Comparison of ENCODE assay signal across 22 mouse cellular contexts in the genomic region with DNA sequence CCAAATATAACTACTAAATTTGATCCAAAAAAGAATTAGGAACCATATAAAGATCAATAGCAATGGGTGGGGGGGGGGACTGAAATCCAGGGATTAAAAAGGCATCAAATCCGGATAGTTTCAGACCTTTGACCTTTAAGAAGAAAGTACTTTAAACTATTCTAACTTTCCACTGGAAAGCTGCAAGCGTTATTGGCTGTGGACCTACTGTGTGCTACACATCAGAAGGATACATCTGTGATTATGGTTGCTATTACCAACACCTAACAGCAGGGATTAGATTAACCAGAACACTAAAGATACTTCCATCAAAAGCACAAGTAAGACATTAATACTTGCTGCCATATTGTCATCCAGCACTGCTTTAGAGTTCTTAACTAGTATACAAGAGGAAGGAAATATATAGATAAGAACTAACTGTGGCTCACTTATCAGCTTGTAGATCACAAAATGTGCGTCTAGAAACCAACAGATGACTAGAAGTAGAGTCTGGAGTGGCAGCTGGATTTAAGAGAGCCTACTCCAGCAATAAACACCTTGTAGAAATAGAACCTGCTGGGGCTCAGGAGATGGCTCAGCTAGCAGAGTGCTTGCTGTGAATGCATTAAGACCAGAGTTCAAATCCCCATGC. TPM values are rescaled to one million over a fixed set of nuclear protein-coding genes. Genes with fewer than 3 reads are reported as not detected.
DNase-seq lines count a peak whose midpoint lies in the region; ATAC-seq lines count a peak whose summit lies in the region.
"Had no signal": no experiment of that assay in that cellular context is flagged by ENCODE, and none has a peak within 500 bp of the region (broad histone marks: within the 10 kb centered on the region; RNA-seq: fewer than 3 reads in every experiment).

No protein-coding gene starts in this region.

- DNase-seq in CD4-positive, CD25-positive, alpha-beta regulatory T cell, adult 2 months (ENCODE audit: low read depth, low spot score) = peak; percentile 21
- DNase-seq in thymus, postnatal 0 days (ENCODE audit: low spot score) = peak; percentile 38
- no peak for DNase-seq in thymus, postnatal 14 days
- peak; percentile 24 for DNase-seq in naive thymus-derived CD4-positive, alpha-beta T cell, adult 2 months (ENCODE audit: low read depth)
- DNase-seq: adrenal gland, adult 8-10 months; adrenal gland, postnatal 25 days; B cell, adult 2 months; cerebellum, adult 11-12 months; cerebellum, adult 8-10 months; cerebellum, postnatal 14 days; gastrocnemius, postnatal 10 days; gastrocnemius, postnatal 36 days; heart, postnatal 10 days; heart, postnatal 36 days had no signal

- ATAC-seq in CD4-positive, CD25-positive, alpha-beta regulatory T cell, adult 4 months = no peak
- ATAC-seq in megakaryocyte, adult 5-6 weeks (ENCODE audit: poor library complexity, severe bottlenecking) = no peak
- ATAC-seq: activated CD4-positive, CD25-positive, alpha-beta regulatory T cell, adult 4 months; forebrain, embryonic 13.5 days; forebrain, embryonic 16.5 days; hindbrain, embryonic 16.5 days; intestine, embryonic 15.5 days had no signal

RNA-seq across cellular contexts. Expression of a gene that starts 14.3 kb away (rescaled TPM):
- under 1 TPM; 0.25 to 0.26 TPM for polyA plus RNA-seq in CD4-positive, CD25-positive, alpha-beta regulatory T cell, adult 4 months (2017; shearing (Covaris generic))
- polyA plus RNA-seq in thymus, postnatal 0 days (2015; fragmentation: Nextera tagmentation; extraction: Ambion mirVana) = 1.3 and 1.4 TPM in 2 replicates
- total RNA-seq in megakaryocyte, adult 5-6 weeks (2015) = not detected in 2 replicates
- 0.04 TPM in 1 of 2 replicates, not detected in the other for total RNA-seq in megakaryocyte, adult 5-6 weeks (2017)
- total RNA-seq: granulocyte monocyte progenitor cell, adult 5-6 weeks had no signal
